Mouse (Mus musculus) heart, embryonic 16.5 days (tissue): ENCODE data around the gene Spire2. TPM values are rescaled to one million over a fixed set of nuclear protein-coding genes. Genes with fewer than 3 reads are reported as not detected.
"Not testable (repeated sequence)": the region's sequence is repeated elsewhere in the genome, so short reads cannot be mapped to it uniquely, and the experiment has no call there.

ENCODE experiments used
- ATAC-seq: fragments of 200-750 bp; cut with Nextera tagmentation; replicated peaks from 2 replicates; pipeline ENCODE4 v1.8.0; 2017; ENCODE audit warnings: moderate number of reproducible peaks; ENCODE audit not compliant: insufficient read depth, low FRiP score; ENCODE audit errors: extremely low read depth
- H3K27ac ChIP-seq: fragments of 300-500 bp; sonication (generic); 2 replicates; pipeline ENCODE4 v1.5.1; 2014; ENCODE audit warnings: mild to moderate bottlenecking, low read length, control low read depth, moderate library complexity
- H3K27me3 ChIP-seq: fragments of 300-500 bp; sonication (generic); 2 replicates; pipeline ENCODE4 v1.6.1; 2014; ENCODE audit warnings: low read length, mixed read lengths; ENCODE audit not compliant: control insufficient read depth, insufficient read depth
- H3K36me3 ChIP-seq: fragments of 300-500 bp; sonication (generic); 2 replicates; pipeline ENCODE4 v1.6.1; 2014; ENCODE audit not compliant: control insufficient read depth, insufficient read depth
- H3K4me1 ChIP-seq: fragments of 300-500 bp; sonication (generic); 2 replicates; pipeline ENCODE4 v1.6.1; 2014; ENCODE audit warnings: low read length, mixed read lengths; ENCODE audit not compliant: control insufficient read depth, insufficient read depth
- H3K4me2 ChIP-seq: fragments of 300-500 bp; sonication (generic); 2 replicates; pipeline ENCODE4 v1.6.1; 2014; ENCODE audit warnings: low read depth, mild to moderate bottlenecking, control low read depth, low read length
- H3K4me3 ChIP-seq: fragments of 300-500 bp; sonication (generic); 2 replicates; pipeline ENCODE4 v1.5.1; 2014; ENCODE audit warnings: mild to moderate bottlenecking, control low read depth, low read length
- H3K9ac ChIP-seq: fragments of 300-500 bp; sonication (generic); 2 replicates; pipeline ENCODE4 v1.6.1; 2014; ENCODE audit warnings: low read length, control low read depth
- H3K9me3 ChIP-seq: fragments of 300-500 bp; sonication (generic); replicated peaks from 2 replicates; pipeline ENCODE4 v1.6.1; 2016; ENCODE audit warnings: low read length; ENCODE audit not compliant: control insufficient read depth
- WGBS: fragments of 180-500 bp; shearing (Covaris S2); extraction: QIAGEN DNeasy Blood & Tissue Kit; methylation state at CpG from one replicate; pipeline ENCODE4 v1.1.7; 2014; 5-methylcytosine and 5-hydroxymethylcytosine counted together
- polyA plus RNA-seq: library from polyadenylated mRNA; unstranded; fragments of >200 nt; fragmentation: Nextera tagmentation; extraction: Ambion mirVana; gene quantifications from 2 replicates; pipeline ENCODE4 v1.2.1, GENCODE M21; 2015

The Spire2 gene
- polyA plus RNA-seq, 1 experiment from 2014 or later, result 0.79 TPM

- not testable (repeated sequence) for ATAC-seq, H3K36me3 ChIP-seq, H3K9me3 ChIP-seq, H3K4me2 ChIP-seq, H3K4me3 ChIP-seq, H3K27ac ChIP-seq, H3K9ac ChIP-seq, H3K4me1 ChIP-seq
- peaks cover 32% of the 10 kb centered on the region for H3K27me3 ChIP-seq
- 76% methylated on average over 5 of the region's 5 CpGs for WGBS
Observed at GRCm38 (mm10) chr8:123414997-123415696, 82.6 kb downstream of the Spire2 start.

- Histone ChIP-seq H3K4me1 (peaks cover under 1% of the 10 kb centered on the region), H3K36me3 (no peaks in the 10 kb centered on the region), H3K27me3 (peaks cover 25% of the 10 kb centered on the region), H3K4me3 (no peak overlapping the region), H3K4me2 (no peak overlapping the region), H3K27ac (no peak overlapping the region), H3K9me3 (no peaks in the 10 kb centered on the region), H3K9ac (no peak overlapping the region)
- WGBS, result 50% methylated on average over 8 of the region's 8 CpGs
- no peak for ATAC-seq
Observed at GRCm38 (mm10) chr8:123415967-123416943, 83.7 kb downstream of the Spire2 start.

GRCm38 (mm10) chr8:123416944-123417555, 84.5 kb downstream of the Spire2 start:
- Histone ChIP-seq H3K4me1 (peaks cover 1% of the 10 kb centered on the region; the same call in 1 of the 2 replicates), H3K9ac (no peak overlapping the region), H3K4me3 (no peak overlapping the region), H3K36me3 (no peaks in the 10 kb centered on the region), H3K27me3 (peaks cover 17% of the 10 kb centered on the region), H3K4me2 (no peak overlapping the region), H3K27ac (no peak overlapping the region), H3K9me3 (no peaks in the 10 kb centered on the region)
- no peak for ATAC-seq
- WGBS, result 71% methylated on average over 8 of the region's 8 CpGs

Other genes starting within 250 kb of the Spire2 start
- gene Rpl13, start 230.4 kb upstream of the Spire2 start, polyA plus RNA-seq, result 676 and 829 TPM in 2 replicates
- gene Cpne7, start 215.3 kb upstream of the Spire2 start, polyA plus RNA-seq, result 0.20 and 0.35 TPM in 2 replicates
- gene Sult5a1, start 174.4 kb upstream of the Spire2 start, polyA plus RNA-seq, result 4.4 and 5.8 TPM in 2 replicates
- 10.3 and 10.4 TPM in 2 replicates for gene Dpep1, start 146.5 kb upstream of the Spire2 start, polyA plus RNA-seq
- 108 and 114 TPM in 2 replicates for gene Chmp1a, start 120.0 kb upstream of the Spire2 start, polyA plus RNA-seq
- 4.5 and 5.0 TPM in 2 replicates for gene Spata33, start 119.9 kb upstream of the Spire2 start, polyA plus RNA-seq
- 19.1 and 19.5 TPM in 2 replicates for gene Cdk10, start 107.9 kb upstream of the Spire2 start, polyA plus RNA-seq
- 4.2 and 4.4 TPM in 2 replicates for gene Spata2l, start 96.5 kb upstream of the Spire2 start, polyA plus RNA-seq
- gene Zfp276, start 78.5 kb upstream of the Spire2 start, polyA plus RNA-seq, result 16.6 and 18.3 TPM in 2 replicates
- 20.3 and 20.8 TPM in 2 replicates for gene Vps9d1, start 78.4 kb upstream of the Spire2 start, polyA plus RNA-seq
- gene Fanca, start 14.1 kb upstream of the Spire2 start, polyA plus RNA-seq, result 15.4 and 16.0 TPM in 2 replicates
- 143 and 152 TPM in 2 replicates for gene Tcf25, start 41.0 kb downstream of the Spire2 start, polyA plus RNA-seq
- 0.04 and 0.13 TPM in 2 replicates for gene Mc1r, start 74.4 kb downstream of the Spire2 start, polyA plus RNA-seq
- gene Tubb3, start 78.7 kb downstream of the Spire2 start, polyA plus RNA-seq, result 4.6 and 6.9 TPM in 2 replicates
- 31.3 and 31.8 TPM in 2 replicates for gene Def8, start 90.8 kb downstream of the Spire2 start, polyA plus RNA-seq
- 44.3 and 44.6 TPM in 2 replicates for gene Afg3l1, start 145.2 kb downstream of the Spire2 start, polyA plus RNA-seq
- gene Dbndd1, start 182.8 kb downstream of the Spire2 start, polyA plus RNA-seq, result 0.68 and 0.94 TPM in 2 replicates
- gene Gas8, start 186.1 kb downstream of the Spire2 start, polyA plus RNA-seq, result 14.5 and 14.8 TPM in 2 replicates